Mouse (Mus musculus): ENCODE data around the gene Prss57.
A peak's percentile ranks its signal among the peaks of the same experiment; 100 is the strongest.

The Prss57 gene

DNA sequence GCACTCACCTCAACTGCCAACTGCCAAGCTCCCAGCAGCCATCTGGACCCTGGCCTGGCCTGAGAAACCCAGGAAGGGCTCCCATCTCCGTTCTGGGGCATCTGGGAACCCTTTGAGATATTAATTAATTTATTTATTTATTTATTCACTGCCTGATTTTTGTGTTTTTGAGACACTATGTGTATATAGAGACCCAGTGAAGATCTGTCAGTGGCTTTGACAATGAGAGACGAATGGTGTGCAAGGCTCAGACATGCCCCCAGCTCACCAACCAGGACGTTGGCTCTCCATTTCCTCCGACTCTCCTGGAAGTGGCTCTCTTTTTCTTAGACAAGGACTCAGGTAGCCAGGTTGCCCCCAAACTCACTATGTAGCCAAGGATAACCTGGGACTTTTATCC lies at the start of gene Prss57:
Prss57 (minus strand) TSS at position 101 of the 400 bp plus-strand sequence.
- DNase-seq (ENCODE audit: low read depth, low spot score) = no peak

DNA sequence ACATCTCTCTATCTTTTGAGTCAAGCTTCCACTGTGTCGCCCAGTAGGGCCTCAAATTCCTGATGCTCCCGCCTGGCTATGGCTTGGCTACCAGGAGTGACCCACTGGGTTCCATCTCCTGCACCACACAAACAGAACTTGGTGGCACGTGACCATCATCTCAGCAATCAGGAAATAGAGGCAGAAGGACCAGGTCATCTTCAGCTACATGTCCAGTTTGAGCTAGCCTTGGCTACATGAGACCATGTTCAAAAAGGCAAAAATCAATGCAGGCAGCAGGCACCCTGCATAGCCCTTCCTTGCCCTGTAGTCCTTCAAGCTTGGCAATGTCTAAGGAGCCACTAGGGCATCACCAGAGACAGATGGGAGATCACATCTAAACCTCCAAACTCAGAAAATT lies 49.3 kb upstream of the Prss57 start:
- no peak for DNase-seq (ENCODE audit: low read depth, low spot score)

DNA sequence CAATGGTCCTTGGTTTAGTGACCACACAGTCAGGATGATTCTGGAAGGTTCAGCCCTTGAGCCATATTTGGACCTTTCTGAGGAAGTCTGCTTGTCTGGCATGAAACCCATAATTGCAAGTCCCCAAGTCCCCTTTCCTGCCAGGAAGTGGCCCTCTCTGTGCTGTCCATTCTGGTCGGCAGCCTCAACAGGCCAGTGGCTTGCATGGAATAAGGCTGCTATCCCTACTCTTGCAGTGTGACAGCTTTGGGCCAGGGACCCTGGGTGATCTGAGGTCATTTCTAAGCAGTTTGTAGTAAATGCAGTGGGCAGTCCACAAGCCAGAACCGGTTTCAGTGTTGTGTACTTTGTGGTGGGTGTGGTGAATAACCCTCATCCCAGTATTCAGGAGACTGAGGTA lies 47.4 kb upstream of the Prss57 start:
- DNase-seq (ENCODE audit: low read depth, low spot score) = no peak

DNA sequence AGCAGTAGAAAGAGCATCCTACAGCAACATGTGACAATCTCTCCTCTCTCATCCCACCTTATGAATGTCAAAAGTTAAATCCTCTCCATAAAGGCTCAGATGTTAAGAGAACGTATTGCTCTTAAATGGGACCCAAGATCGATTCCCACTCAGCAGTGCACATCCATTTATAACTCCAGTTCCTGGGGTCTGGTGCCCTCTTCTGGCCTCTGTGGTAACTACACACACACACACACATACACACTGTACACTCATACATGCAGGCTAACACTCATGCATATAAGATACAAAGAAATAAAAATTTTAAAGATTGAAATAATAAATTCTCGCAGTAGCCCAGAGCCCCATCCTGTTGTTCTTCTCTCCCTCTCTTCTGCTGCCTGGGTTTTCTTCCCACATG lies 46.2 kb upstream of the Prss57 start:
- DNase-seq (ENCODE audit: low read depth, low spot score) = no peak

DNA sequence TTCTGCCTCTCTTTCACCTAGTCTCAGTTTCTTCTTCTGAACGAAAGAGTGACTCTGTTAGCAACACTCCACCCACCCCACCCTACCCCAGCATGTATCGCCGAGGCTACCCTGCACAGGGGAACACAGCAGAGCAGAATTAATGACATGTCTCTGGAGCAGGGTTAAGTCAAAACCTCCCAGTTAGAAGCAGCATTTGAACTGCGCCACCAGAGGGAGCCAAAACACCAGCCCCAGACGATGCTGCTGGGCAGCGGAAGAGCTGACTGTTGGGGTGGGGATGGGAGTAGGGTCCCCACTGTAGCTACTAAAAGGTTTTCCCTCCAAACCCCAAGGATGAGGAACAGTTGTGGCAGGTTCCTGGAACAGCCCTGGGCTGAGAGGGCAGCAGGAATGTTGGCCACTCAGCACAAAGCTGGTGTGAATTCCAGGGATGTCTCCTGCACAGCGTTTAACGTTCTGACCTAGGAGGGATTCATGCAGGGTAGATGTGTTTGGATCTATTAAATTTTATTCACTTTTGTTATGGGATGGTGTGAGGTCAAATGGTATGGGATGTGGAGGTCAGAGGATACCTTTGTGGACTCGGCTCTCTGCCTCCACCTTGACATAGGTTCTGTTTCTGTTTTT lies 44.1 kb upstream of the Prss57 start:
- peak; percentile 51 for DNase-seq (ENCODE audit: low read depth, low spot score)

DNA sequence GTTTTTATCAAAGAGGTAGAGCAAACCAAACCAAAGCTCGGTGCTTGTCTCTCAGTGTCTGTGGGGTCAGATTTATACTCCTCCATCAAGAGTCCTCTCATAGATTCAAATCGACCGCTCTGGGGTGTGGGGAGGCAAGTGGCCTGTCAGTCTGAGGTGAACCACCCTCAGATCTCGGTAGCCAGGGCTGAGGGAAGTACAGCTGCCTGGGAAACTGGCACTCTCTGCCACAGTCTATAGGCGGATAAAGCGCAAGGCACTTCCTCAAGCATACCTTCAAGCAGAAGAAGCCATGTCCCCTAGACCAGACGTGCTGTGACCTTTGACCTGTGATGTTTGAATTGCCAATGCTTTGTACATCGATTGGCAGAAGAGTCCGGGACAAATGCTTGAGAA lies 42.0 kb upstream of the Prss57 start:
- DNase-seq (ENCODE audit: low read depth, low spot score) = no peak

DNA sequence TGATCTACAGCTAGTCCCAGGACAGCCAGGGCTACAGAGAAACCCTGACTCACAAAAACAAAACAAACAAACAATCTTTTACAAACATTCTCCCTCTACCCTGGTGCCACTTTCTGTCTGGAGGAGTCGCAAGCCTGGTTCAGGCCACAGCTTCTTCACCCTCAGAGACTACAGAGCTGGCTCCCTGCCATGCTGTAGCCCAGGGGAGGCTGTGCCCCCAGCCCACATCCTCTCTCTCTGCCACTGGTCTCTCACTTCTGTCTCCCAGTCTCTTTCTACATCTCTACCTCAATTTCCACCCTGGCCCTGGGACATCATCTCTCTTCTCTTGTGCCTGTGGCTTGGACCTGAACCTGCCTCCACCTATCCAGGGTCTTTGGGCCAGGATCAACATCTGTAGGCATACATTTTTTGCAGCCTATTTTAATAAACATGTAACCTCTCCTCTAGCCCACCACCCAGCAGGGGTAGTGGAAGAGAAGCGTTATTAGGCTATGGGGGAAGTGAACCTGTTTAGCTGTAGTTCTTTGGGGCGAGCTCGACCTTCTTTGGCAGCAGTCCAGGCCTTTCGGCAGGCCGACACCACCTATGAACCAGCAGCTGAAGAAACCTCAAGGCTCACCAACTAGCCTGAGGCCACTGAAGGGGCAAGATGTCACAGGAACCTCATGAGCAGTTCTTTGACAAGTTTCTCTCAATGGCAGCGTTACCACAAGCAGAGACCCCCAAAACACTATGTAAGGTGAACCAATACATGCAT lies 41.4 kb upstream of the Prss57 start:
- DNase-seq (ENCODE audit: low read depth, low spot score) = no peak

DNA sequence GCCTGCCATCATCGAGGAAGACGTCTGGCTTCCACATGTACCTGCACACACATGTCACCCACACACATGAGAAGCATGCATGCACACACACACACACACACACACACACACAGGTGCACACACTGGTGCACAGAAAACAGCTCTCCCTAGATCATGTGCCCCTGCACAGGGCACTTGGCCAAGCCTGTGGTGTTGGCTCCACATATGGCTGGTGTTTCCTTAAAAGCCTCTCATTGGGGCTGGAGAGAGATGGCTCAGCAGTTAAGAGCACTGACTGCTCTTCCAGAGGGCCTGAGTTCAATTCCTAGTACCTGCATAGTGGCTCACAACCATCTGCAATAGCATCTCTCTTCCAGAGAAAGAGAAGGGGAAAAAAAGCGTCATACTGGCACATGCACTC lies 40.8 kb upstream of the Prss57 start:
- DNase-seq (ENCODE audit: low read depth, low spot score) = no peak

DNA sequence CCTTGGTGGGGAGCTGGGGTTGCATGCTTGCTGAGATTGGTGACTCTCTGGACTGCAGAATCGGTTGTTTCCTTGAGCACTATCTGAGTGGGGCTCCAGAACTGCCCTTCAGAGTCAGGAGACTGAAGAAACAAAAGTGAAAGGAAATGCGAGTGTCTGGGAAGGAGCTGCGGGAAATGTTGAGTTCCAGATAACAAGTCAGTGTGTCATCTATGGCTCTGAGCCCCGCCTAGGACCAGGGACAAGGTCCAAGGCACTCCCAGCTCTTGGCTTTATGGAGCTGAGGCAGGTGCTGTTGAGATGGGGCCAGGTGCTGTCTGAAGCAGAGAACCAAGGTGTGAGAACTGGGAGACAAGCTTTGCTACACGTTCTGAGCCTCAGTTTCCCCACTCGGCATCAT lies 33.7 kb upstream of the Prss57 start:
- DNase-seq (ENCODE audit: low read depth, low spot score) = no peak

DNA sequence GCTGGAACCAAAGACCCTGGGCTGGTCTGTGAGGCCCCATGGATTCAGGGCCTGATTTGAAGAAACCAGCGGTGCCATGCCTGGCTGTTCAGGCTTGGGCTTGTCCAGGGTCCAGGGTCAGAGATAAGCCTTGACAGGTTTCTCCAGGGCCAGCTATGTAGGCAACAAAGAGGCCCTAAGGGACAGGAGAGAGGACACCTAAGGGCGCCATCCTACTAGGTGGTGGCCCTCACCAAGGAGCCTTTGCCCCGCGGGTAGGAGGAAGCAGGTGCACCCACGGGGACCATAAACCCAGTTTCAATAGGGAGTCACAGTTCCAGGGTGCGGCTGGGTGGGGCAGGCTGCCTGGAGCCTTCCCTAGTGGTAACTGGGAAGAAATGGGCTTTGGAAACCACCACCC lies 32.2 kb upstream of the Prss57 start:
- no peak for DNase-seq (ENCODE audit: low read depth, low spot score)

DNA sequence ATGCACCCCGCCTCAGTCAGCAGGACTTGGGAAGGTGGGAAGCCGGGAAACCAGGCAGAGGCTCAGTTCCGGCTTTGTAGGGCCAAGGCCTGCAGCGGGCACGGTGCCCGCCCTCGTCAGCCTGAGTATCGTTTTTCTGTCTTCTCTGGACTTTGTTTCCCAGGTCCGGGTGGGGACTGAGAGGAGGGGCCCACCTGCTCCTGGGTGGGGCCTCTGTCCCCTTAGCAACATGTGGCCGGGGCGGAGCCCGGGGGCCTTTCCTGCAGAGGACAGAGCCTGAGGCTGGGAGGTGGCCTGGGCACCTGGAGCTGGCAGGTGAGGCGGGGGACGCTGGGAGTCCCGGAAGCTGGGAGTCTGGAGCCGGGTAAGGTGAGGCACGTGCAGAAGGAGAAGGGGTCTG lies 31.6 kb upstream of the Prss57 start:
- no peak for DNase-seq (ENCODE audit: low read depth, low spot score)

DNA sequence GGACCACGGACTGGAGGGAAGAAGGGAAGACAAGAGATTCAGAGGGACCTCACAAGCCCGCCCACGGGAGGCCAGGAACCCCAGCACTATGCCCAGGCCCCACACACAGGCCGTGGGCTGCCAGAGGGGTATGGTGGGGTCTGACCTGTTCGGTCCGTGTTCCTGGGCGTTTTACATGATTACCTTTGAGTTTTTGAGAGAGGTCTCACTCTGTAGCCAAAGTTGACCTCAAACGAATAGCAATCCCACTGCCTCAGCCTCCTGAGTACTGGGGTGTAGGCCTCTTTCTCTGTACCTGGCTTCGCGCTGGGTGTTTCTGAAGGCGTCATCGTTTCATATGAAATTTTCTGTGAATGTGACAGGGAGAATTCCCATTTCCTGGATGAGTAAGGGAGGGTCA lies 31.0 kb upstream of the Prss57 start:
- no peak for DNase-seq (ENCODE audit: low read depth, low spot score)

DNA sequence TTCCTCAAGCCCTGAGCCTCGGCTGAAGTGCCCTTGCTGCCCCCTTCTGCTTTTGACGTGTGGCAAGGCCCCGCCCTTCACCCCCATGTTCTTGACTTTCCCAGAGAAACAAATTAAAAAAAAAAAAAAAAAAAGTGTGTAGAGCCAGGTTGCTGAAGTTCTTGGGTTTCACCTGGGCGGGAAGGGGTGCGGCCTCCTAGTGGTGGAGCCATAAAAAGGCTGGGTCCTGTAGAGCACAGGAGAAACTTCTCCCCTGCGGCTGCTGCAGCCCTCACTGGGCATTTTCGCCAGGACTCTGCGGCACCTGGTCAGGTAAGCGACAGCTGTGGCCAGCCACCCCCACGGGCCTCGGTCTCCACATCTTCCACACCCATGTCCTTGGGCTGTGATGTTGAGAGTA lies 30.0 kb upstream of the Prss57 start, which contains the start of gene Misp:
Misp (plus strand) TSS at position 208 of the 400 bp plus-strand sequence.
- no peak for DNase-seq (ENCODE audit: low read depth, low spot score)

DNA sequence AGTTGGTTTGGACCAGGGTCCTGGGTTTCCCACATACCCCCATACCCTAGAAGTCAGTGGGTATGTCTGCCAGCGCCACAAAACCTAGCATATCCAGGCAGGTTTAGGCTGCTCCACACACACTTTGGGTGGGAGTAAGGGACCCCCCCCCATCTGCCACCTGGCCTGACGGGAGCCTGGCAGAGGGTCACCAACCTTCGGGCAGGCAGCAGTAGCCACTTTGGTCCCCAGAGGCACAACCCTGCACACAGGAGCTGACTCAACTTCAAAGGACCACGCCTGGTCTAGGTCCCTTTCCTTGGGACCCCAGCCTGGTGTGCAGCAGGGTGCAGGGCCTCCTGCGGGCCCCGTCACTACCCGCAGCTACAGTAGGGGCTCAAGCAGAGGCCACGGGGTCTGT lies 29.5 kb upstream of the Prss57 start:
- no peak for DNase-seq (ENCODE audit: low read depth, low spot score)

DNA sequence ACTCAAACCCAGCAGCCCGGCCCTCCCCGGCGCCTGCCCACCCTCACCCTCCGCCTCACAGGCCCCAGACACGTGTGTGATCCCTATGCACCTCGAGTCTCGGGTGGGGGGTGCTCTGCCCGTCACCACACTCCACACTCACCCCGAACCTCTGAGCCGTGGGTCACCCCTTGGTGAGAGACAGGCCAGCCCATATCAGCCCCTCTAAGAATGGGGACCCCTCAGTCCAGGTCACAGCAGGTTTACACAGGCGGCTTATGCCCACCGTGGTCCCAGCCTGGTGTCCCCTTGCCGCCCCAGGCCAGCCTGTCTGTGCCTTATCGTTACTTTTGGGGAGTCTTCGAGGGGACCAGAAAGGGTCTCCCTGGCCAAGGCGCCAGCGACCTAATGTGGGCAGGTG lies 28.8 kb upstream of the Prss57 start:
- DNase-seq (ENCODE audit: low read depth, low spot score) = no peak

DNA sequence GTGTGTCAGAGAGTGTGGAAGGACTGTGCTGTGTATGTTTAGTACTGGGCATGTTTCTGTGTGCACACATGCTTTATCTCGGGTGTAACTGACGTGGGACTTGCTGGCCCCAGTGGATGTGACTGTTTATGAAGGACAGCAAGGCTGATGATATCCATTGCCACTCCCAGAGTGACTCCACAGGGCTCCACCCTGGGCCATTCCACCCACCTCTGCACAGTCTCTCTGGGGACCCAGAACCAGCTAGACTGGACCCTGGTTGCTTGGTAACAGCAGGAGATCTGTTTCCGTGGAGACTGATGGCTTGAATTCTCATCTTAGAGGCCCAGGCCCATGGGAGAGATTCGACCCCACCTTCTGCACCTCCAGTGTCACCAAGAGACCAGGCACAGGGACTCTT lies 27.5 kb upstream of the Prss57 start:
- no peak for DNase-seq (ENCODE audit: low read depth, low spot score)

DNA sequence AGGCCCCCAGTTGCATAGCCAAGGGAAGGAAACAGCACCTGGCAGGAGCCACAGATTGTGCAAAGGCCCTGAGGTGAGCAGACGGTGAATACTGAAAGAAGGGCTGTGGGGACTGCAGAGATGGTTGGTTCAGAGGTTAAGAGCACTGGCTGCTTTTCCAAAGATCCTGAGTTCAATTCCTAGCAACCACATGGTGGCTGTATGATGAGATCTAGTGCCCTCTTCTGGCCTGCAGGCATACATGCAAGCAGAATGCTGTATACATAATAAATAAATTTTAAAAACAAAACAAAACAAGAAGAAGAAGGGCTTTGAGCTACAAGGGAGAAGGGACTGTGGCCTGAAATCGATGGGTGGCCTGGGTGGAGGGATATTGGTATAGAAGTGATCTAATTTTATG lies 26.4 kb upstream of the Prss57 start:
- no peak for DNase-seq (ENCODE audit: low read depth, low spot score)

DNA sequence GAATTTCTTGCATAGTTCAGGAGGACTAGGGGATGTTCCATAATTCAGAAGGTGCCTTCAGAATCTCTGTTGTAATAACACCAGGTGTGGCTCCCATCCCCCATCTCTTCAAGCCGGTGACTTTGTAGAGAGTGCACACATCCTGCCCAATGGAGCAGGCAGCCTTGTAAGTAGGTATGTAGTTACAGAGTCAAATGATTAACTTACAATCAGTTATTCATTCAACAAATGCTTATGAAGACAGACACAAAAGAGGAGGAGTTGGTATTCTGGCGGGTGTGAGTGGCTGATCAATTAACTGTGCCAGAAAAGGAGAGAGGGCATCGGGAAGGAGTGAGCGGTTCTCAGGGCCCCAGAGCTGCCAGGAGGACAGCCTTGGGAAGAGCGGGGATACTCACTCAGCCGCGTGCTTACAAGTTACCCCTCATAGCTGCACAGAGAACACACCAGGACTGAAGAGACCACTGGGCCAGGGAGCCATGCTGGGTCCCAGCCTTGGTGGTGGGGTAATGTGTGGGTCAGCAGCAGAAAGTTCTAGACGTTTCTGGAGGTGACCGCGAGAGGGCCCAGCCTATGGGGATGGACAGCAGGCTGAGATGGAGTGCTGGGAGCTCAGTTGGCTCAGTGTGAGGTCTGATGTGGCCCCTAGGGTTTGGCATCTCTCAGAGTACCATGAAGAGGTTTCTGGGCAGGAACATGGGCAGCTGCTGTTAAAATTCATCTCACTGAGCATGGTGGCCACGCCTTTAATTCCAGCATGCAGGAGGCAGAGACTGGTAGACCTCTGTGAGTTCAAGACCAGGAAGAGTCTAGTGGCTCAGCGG lies 25.1 kb upstream of the Prss57 start:
- DNase-seq (ENCODE audit: low read depth, low spot score) = no peak

DNA sequence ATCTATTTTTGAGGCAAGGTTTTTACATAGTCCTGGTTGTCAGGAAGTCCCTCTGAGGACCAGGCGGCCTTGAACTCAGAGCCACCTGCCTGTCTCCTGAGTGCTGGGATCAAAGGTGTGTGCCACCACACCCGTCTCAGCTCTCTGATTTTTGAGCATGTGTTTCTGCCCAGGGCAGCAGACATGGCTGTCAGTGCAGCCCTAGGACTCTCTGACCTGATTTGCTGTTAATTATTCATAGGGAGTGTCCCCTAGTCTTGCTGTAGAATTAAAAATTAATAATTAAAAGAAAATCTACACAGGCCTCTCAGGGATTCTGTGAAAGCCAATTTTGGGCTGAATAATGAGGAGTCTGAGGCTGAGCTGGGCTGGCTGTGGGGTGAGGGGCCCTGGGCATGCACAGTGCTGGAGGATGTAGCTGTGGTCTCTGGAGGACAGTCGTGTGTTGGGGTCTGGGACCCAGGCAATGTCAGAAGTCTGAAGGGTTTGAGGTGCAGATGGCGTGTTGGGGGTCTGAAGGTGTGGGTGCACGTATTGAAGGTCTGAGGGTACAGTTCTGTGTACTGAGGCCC lies 23.6 kb upstream of the Prss57 start:
- no peak for DNase-seq (ENCODE audit: low read depth, low spot score)

DNA sequence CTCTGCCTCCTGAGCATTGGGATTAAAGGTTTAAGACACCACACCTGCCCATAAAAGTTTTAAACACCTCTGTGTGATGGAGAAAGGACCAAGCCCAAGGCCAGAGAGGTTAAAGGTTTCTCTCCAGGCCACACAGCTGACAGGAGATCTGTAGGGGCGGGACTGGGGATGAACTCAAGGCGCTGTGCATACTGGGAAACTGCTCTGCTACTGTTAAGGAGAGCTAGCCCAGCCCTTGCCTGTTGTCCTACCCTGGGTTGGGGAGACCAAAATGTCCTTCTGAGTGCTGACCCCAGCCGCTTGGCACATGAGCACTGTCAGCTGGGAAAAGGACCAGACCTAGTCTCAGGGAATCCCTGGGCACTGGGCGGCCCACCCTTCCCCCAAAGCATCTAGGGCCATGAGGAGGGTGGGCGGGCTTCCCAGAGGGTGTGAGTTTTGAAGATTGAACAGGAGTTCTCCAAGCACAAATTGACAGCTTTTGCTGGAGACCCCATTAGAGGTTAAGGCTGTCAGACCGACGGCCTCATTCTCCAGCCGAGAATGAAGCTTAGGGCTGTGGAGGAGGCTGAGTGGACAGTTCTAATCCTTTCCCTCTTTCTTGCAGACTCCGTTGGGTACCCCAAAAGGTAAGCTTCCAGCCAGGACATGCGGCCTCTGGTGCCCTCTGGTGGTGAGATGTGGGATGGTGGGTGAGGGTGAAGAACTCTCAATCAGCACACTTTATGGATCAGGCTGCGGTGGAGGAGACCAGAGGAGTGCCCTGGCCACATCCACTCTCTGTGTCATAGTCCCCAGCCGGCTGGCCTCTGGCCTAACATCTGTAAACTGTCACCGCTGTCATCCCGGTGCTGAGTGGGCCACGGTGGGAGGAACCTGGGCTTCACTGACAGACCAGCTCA lies 21.2 kb upstream of the Prss57 start:
- peak; percentile 56 for DNase-seq (ENCODE audit: low read depth, low spot score)

DNA sequence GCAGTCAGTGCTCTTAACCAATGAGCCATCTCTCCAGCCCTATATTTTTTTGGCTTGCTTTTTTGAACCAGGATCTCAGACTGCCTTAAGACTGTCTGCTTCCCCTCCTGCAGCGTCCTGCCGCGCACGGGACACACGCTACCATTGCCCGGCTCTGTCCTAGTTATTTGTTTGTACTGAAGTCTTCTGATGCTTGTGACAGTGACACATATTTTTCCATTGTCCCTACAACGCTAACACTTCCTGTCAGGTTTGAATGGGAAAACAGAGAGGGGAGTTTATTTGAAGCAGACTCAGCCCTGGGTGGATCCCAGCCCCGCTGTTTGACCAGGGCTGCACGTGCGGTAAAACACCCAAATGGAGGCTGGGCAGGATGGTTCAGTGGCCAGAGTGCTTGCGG lies 18.0 kb upstream of the Prss57 start:
- no peak for DNase-seq (ENCODE audit: low read depth, low spot score)

Data from retina, adult 2 months (tissue).